Mouse (Mus musculus) limb, embryonic 11.5 days (tissue): ENCODE measurements around the gene Ubap2. TPM values are rescaled to one million over a fixed set of nuclear protein-coding genes. Genes with fewer than 3 reads are reported as not detected.

Experiments used
- ATAC-seq: fragments of 200-750 bp; cut with Nextera tagmentation; 2 replicates; pipeline ENCODE4 v1.8.0; 2017; ENCODE audit warnings: low read depth; ENCODE audit not compliant: insufficient number of reproducible peaks, low FRiP score, low TSS enrichment
- DNase-seq: peaks from one replicate; pipeline ENCODE4 v3.0.0-alpha.2; 2015; ENCODE audit warnings: low spot score
- H3K27ac ChIP-seq: fragments of 300-500 bp; sonication (generic); replicated peaks from 2 replicates; pipeline ENCODE4 v1.5.1; 2014; ENCODE audit warnings: low read depth, mild to moderate bottlenecking, low read length
- H3K27me3 ChIP-seq: fragments of 300-500 bp; sonication (generic); 2 replicates; pipeline ENCODE4 v1.6.1; 2014; ENCODE audit warnings: mild to moderate bottlenecking, low read length, mixed read lengths; ENCODE audit not compliant: control insufficient read depth, insufficient read depth
- H3K36me3 ChIP-seq: fragments of 300-500 bp; sonication (generic); 2 replicates; pipeline ENCODE4 v1.6.1; 2014; ENCODE audit warnings: mild to moderate bottlenecking, low read length, moderate library complexity, mixed read lengths; ENCODE audit not compliant: control insufficient read depth, insufficient read depth
- H3K4me1 ChIP-seq: fragments of 300-500 bp; sonication (generic); 2 replicates; pipeline ENCODE4 v1.6.1; 2014; ENCODE audit warnings: low read length, mixed read lengths; ENCODE audit not compliant: control insufficient read depth, insufficient read depth
- H3K4me2 ChIP-seq: fragments of 300-500 bp; sonication (generic); 2 replicates; pipeline ENCODE4 v1.6.1; 2014; ENCODE audit warnings: low read depth, mild to moderate bottlenecking, moderate library complexity; ENCODE audit not compliant: severe bottlenecking
- H3K4me3 ChIP-seq: fragments of 300-500 bp; sonication (generic); 2 replicates; pipeline ENCODE4 v1.5.1; 2014; ENCODE audit warnings: low read depth, low read length
- H3K9ac ChIP-seq: fragments of 300-500 bp; sonication (generic); 2 replicates; pipeline ENCODE4 v1.6.1; 2014; ENCODE audit warnings: mild to moderate bottlenecking, low read length
- H3K9me3 ChIP-seq: fragments of 300-500 bp; sonication (generic); 2 replicates; pipeline ENCODE4 v1.6.1; 2016; ENCODE audit warnings: low read length; ENCODE audit not compliant: control insufficient read depth
- WGBS: fragments of 180-500 bp; shearing (Covaris S2); extraction: QIAGEN DNeasy Blood & Tissue Kit; methylation state at CpG from one replicate; pipeline ENCODE4 v1.1.7; 2014; 5-methylcytosine and 5-hydroxymethylcytosine counted together
- polyA plus RNA-seq: library from polyadenylated mRNA; unstranded; fragments of >200 nt; fragmentation: Nextera tagmentation; extraction: Ambion mirVana; gene quantifications from 2 replicates; pipeline ENCODE4 v1.2.1, GENCODE M21; 2014

Ubap2 gene
- polyA plus RNA-seq, 1 experiment from 2014 or later = 77.1 TPM

- no peak overlapping the region for H3K4me2 ChIP-seq
- H3K27me3 ChIP-seq = no peaks in the 10 kb centered on the region
- 78% methylated on average over 6 of the region's 6 CpGs for WGBS
- DNase-seq (peak; percentile 87), ATAC-seq (no peak)
- H3K9ac ChIP-seq = no peak overlapping the region
- H3K27ac ChIP-seq = no peak overlapping the region
- H3K4me3 ChIP-seq = no peak overlapping the region
- H3K4me1 ChIP-seq = no peaks in the 10 kb centered on the region
- no peaks in the 10 kb centered on the region for H3K9me3 ChIP-seq
- peaks cover 2% of the 10 kb centered on the region; the same call in 1 of the 2 replicates for H3K36me3 ChIP-seq
Measured at GRCm38 (mm10) chr4:41165693-41166475, 109.1 kb downstream of the Ubap2 start.

GRCm38 (mm10) chr4:41164974-41165373, 110.0 kb downstream of the Ubap2 start:
- no peaks in the 10 kb centered on the region for H3K27me3 ChIP-seq
- no peak overlapping the region for H3K27ac ChIP-seq
- H3K4me1 ChIP-seq = no peaks in the 10 kb centered on the region
- H3K9me3 ChIP-seq = no peaks in the 10 kb centered on the region
- no peak overlapping the region for H3K4me3 ChIP-seq
- no peak for DNase-seq
- 29% methylated on average over 2 of the region's 2 CpGs for WGBS
- no peak overlapping the region for H3K4me2 ChIP-seq
- ATAC-seq = no peak
- peaks cover 2% of the 10 kb centered on the region; the same call in 1 of the 2 replicates for H3K36me3 ChIP-seq
- H3K9ac ChIP-seq = no peak overlapping the region

- H3K4me2 ChIP-seq = no peak overlapping the region
- no peaks in the 10 kb centered on the region for H3K27me3 ChIP-seq
- H3K27ac ChIP-seq = no peak overlapping the region
- H3K4me1 ChIP-seq = no peaks in the 10 kb centered on the region
- no peaks in the 10 kb centered on the region for H3K36me3 ChIP-seq
- H3K9me3 ChIP-seq = no peaks in the 10 kb centered on the region
- H3K9ac ChIP-seq = no peak overlapping the region
- no peak for ATAC-seq
- no peak overlapping the region for H3K4me3 ChIP-seq
- no peak for DNase-seq
- WGBS = 97% methylated on average over 3 of the region's 3 CpGs
Measured at GRCm38 (mm10) chr4:41161232-41161631, 113.7 kb downstream of the Ubap2 start.

- Histone ChIP-seq H3K4me2 (no peak overlapping the region), H3K4me1 (no peaks in the 10 kb centered on the region), H3K27ac (no peak overlapping the region), H3K27me3 (no peaks in the 10 kb centered on the region), H3K36me3 (no peaks in the 10 kb centered on the region), H3K9ac (no peak overlapping the region), H3K9me3 (no peaks in the 10 kb centered on the region), H3K4me3 (no peak overlapping the region)
- DNase-seq = no peak
- WGBS = 97% methylated on average over 1 of the region's 1 CpGs
- ATAC-seq = no peak
Measured at GRCm38 (mm10) chr4:41158251-41158650, 116.7 kb downstream of the Ubap2 start.

- H3K9me3 ChIP-seq = no peaks in the 10 kb centered on the region
- 89% methylated on average over 9 of the region's 9 CpGs for whole genome bisulfite sequencing
- no peak overlapping the region for H3K4me3 ChIP-seq
- ATAC-seq = no peak
- no peak overlapping the region for H3K9ac ChIP-seq
- H3K4me2 ChIP-seq = no peak overlapping the region
- H3K4me1 ChIP-seq = no peaks in the 10 kb centered on the region
- DNase-seq = no peak
- H3K36me3 ChIP-seq = no peaks in the 10 kb centered on the region
- no peaks in the 10 kb centered on the region for H3K27me3 ChIP-seq
- no peak overlapping the region for H3K27ac ChIP-seq
Measured at GRCm38 (mm10) chr4:41156961-41157360, 118.0 kb downstream of the Ubap2 start.

GRCm38 (mm10) chr4:41153146-41153545, 121.8 kb downstream of the Ubap2 start:
- H3K4me3 ChIP-seq = no peak overlapping the region
- no peaks in the 10 kb centered on the region for H3K4me1 ChIP-seq
- H3K27me3 ChIP-seq = no peaks in the 10 kb centered on the region
- 93% methylated on average over 3 of the region's 3 CpGs for WGBS
- ATAC-seq = no peak
- H3K9me3 ChIP-seq = no peaks in the 10 kb centered on the region
- H3K4me2 ChIP-seq = no peak overlapping the region
- H3K9ac ChIP-seq = no peak overlapping the region
- no peaks in the 10 kb centered on the region for H3K36me3 ChIP-seq
- DNase-seq = no peak
- no peak overlapping the region for H3K27ac ChIP-seq

GRCm38 (mm10) chr4:41151186-41151585, 123.8 kb downstream of the Ubap2 start:
- no peak for DNase-seq
- Histone ChIP-seq H3K36me3 (no peaks in the 10 kb centered on the region), H3K9me3 (no peaks in the 10 kb centered on the region), H3K27ac (no peak overlapping the region), H3K4me3 (no peak overlapping the region), H3K9ac (no peak overlapping the region), H3K27me3 (no peaks in the 10 kb centered on the region), H3K4me1 (no peaks in the 10 kb centered on the region), H3K4me2 (no peak overlapping the region)
- 94% methylated on average over 7 of the region's 7 CpGs for WGBS
- no peak for ATAC-seq

- Histone ChIP-seq H3K27ac (no peak overlapping the region), H3K4me3 (no peak overlapping the region), H3K9me3 (no peaks in the 10 kb centered on the region), H3K4me1 (no peaks in the 10 kb centered on the region), H3K4me2 (no peak overlapping the region), H3K27me3 (no peaks in the 10 kb centered on the region), H3K36me3 (no peaks in the 10 kb centered on the region), H3K9ac (no peak overlapping the region)
- WGBS = 93% methylated on average over 3 of the region's 3 CpGs
- DNase-seq (no peak), ATAC-seq (no peak)
Measured at GRCm38 (mm10) chr4:41149891-41150290, 125.1 kb downstream of the Ubap2 start.
